Mouse (Mus musculus): ENCODE measurements around the gene Irf1.

The Irf1 gene

GRCm38 (mm10) chr11:53772536-53772935, 2.7 kb downstream of the Irf1 start:
- H3K9me3 ChIP-seq (ENCODE audit: low read length): no peaks in the 10 kb centered on the region
- 0 out of 2 replicates have a peak, but pooled peaks cover 2% of the 10 kb centered on the region for H3K27me3 ChIP-seq (ENCODE audit: insufficient read depth, low read length)
- peaks cover 85% of the 10 kb centered on the region for H3K4me1 ChIP-seq (replicated peaks; ENCODE audit: low read depth, low read length)
- peaks cover 66% of the 10 kb centered on the region for H3K36me3 ChIP-seq (ENCODE audit: insufficient read depth, low read length)
- no peak for TF ChIP-seq NANOG (IDR thresholded peaks at IDR 0.05; ENCODE audit: borderline replicate concordance, low read length)
- TF ChIP-seq CTCF (conservative IDR thresholded peaks at IDR 0.05; ENCODE audit: low read length): no peak
- no peak for TF ChIP-seq POU5F1 (IDR thresholded peaks at IDR 0.05; ENCODE audit: borderline replicate concordance, low read length)
- H3K4me3 ChIP-seq (replicated peaks; ENCODE audit: low read length): no peak overlapping the region

GRCm38 (mm10) chr11:53773087-53773486, 3.3 kb downstream of the Irf1 start, which contains the start of gene Gm17334:
Gm17334 (minus strand) TSS chr11:53773187.
- Histone ChIP-seq H3K4me3 (replicated peaks; ENCODE audit: low read length) (no peak within 1 kb of the TSS), H3K27me3 (ENCODE audit: insufficient read depth, low read length) (0 out of 2 replicates have a peak, but pooled peaks cover 2% of the 10 kb centered on the region), H3K9me3 (ENCODE audit: low read length) (no peaks in the 10 kb centered on the region), H3K36me3 (ENCODE audit: insufficient read depth, low read length) (peaks cover 71% of the 10 kb centered on the region), H3K4me1 (replicated peaks; ENCODE audit: low read depth, low read length) (peaks cover 89% of the 10 kb centered on the region)
- TF ChIP-seq POU5F1 (IDR thresholded peaks at IDR 0.05; ENCODE audit: borderline replicate concordance, low read length) (no peak), CTCF (conservative IDR thresholded peaks at IDR 0.05; ENCODE audit: low read length) (no peak), NANOG (IDR thresholded peaks at IDR 0.05; ENCODE audit: borderline replicate concordance, low read length) (no peak)

GRCm38 (mm10) chr11:53773641-53774360, 4.0 kb downstream of the Irf1 start:
- no peaks in the 10 kb centered on the region for H3K9me3 ChIP-seq (ENCODE audit: low read length)
- peaks cover 89% of the 10 kb centered on the region for H3K4me1 ChIP-seq (replicated peaks; ENCODE audit: low read depth, low read length)
- TF ChIP-seq CTCF (conservative IDR thresholded peaks at IDR 0.05; ENCODE audit: low read length) (no peak), POU5F1 (IDR thresholded peaks at IDR 0.05; ENCODE audit: borderline replicate concordance, low read length) (no peak), NANOG (IDR thresholded peaks at IDR 0.05; ENCODE audit: borderline replicate concordance, low read length) (no peak)
- H3K36me3 ChIP-seq (ENCODE audit: insufficient read depth, low read length): peaks cover 78% of the 10 kb centered on the region
- H3K27me3 ChIP-seq (ENCODE audit: insufficient read depth, low read length): 0 out of 2 replicates have a peak, but pooled peaks cover 2% of the 10 kb centered on the region
- H3K4me3 ChIP-seq (replicated peaks; ENCODE audit: low read length): no peak overlapping the region

- H3K36me3 ChIP-seq (ENCODE audit: insufficient read depth, low read length): peaks cover 88% of the 10 kb centered on the region
- TF ChIP-seq POU5F1 (IDR thresholded peaks at IDR 0.05; ENCODE audit: borderline replicate concordance, low read length) (no peak), NANOG (IDR thresholded peaks at IDR 0.05; ENCODE audit: borderline replicate concordance, low read length) (no peak), CTCF (conservative IDR thresholded peaks at IDR 0.05; ENCODE audit: low read length) (no peak)
- H3K27me3 ChIP-seq (ENCODE audit: insufficient read depth, low read length): no peaks in the 10 kb centered on the region
- H3K9me3 ChIP-seq (ENCODE audit: low read length): no peaks in the 10 kb centered on the region
- H3K4me3 ChIP-seq (replicated peaks; ENCODE audit: low read length): no peak overlapping the region
- peaks cover 90% of the 10 kb centered on the region for H3K4me1 ChIP-seq (replicated peaks; ENCODE audit: low read depth, low read length)
These were observed 4.9 kb downstream of the Irf1 start for GRCm38 (mm10) chr11:53774659-53775255.

- H3K4me1 ChIP-seq (replicated peaks; ENCODE audit: low read depth, low read length): peaks cover 96% of the 10 kb centered on the region
- H3K9me3 ChIP-seq (ENCODE audit: low read length): no peaks in the 10 kb centered on the region
- TF ChIP-seq NANOG (IDR thresholded peaks at IDR 0.05; ENCODE audit: borderline replicate concordance, low read length): no peak
- H3K4me3 ChIP-seq (replicated peaks; ENCODE audit: low read length): no peak overlapping the region
- H3K27me3 ChIP-seq (ENCODE audit: insufficient read depth, low read length): no peaks in the 10 kb centered on the region
- peaks cover 77% of the 10 kb centered on the region for H3K36me3 ChIP-seq (ENCODE audit: insufficient read depth, low read length)
These were observed 7.9 kb downstream of the Irf1 start for GRCm38 (mm10) chr11:53777736-53778135.

GRCm38 (mm10) chr11:53778455-53778854, 8.6 kb downstream of the Irf1 start:
- Histone ChIP-seq H3K36me3 (ENCODE audit: insufficient read depth, low read length) (peaks cover 70% of the 10 kb centered on the region), H3K9me3 (ENCODE audit: low read length) (no peaks in the 10 kb centered on the region), H3K27me3 (ENCODE audit: insufficient read depth, low read length) (no peaks in the 10 kb centered on the region), H3K4me1 (replicated peaks; ENCODE audit: low read depth, low read length) (peaks cover 96% of the 10 kb centered on the region), H3K4me3 (replicated peaks; ENCODE audit: low read length) (no peak overlapping the region)
- TF ChIP-seq CTCF (conservative IDR thresholded peaks at IDR 0.05; ENCODE audit: low read length) (no peak), NANOG (IDR thresholded peaks at IDR 0.05; ENCODE audit: borderline replicate concordance, low read length) (no peak), POU5F1 (IDR thresholded peaks at IDR 0.05; ENCODE audit: borderline replicate concordance, low read length) (no peak)

- Histone ChIP-seq H3K36me3 (ENCODE audit: insufficient read depth, low read length) (peaks cover 56% of the 10 kb centered on the region), H3K4me1 (replicated peaks; ENCODE audit: low read depth, low read length) (peaks cover 96% of the 10 kb centered on the region), H3K4me3 (replicated peaks; ENCODE audit: low read length) (no peak overlapping the region), H3K27me3 (ENCODE audit: insufficient read depth, low read length) (no peaks in the 10 kb centered on the region), H3K9me3 (ENCODE audit: low read length) (no peaks in the 10 kb centered on the region)
- TF ChIP-seq NANOG (IDR thresholded peaks at IDR 0.05; ENCODE audit: borderline replicate concordance, low read length) (no peak), POU5F1 (IDR thresholded peaks at IDR 0.05; ENCODE audit: borderline replicate concordance, low read length) (no peak), CTCF (conservative IDR thresholded peaks at IDR 0.05; ENCODE audit: low read length) (no peak)
These were observed 10.0 kb downstream of the Irf1 start for GRCm38 (mm10) chr11:53779808-53780207.

GRCm38 (mm10) chr11:53780262-53780661, 10.4 kb downstream of the Irf1 start:
- Histone ChIP-seq H3K9me3 (ENCODE audit: low read length) (no peaks in the 10 kb centered on the region), H3K4me1 (replicated peaks; ENCODE audit: low read depth, low read length) (peaks cover 96% of the 10 kb centered on the region), H3K4me3 (replicated peaks; ENCODE audit: low read length) (no peak overlapping the region), H3K27me3 (ENCODE audit: insufficient read depth, low read length) (no peaks in the 10 kb centered on the region), H3K36me3 (ENCODE audit: insufficient read depth, low read length) (peaks cover 52% of the 10 kb centered on the region)
- TF ChIP-seq POU5F1 (IDR thresholded peaks at IDR 0.05; ENCODE audit: borderline replicate concordance, low read length): no peak
- no peak for TF ChIP-seq CTCF (conservative IDR thresholded peaks at IDR 0.05; ENCODE audit: low read length)
- TF ChIP-seq NANOG (IDR thresholded peaks at IDR 0.05; ENCODE audit: borderline replicate concordance, low read length): no peak

Measured in E14TG2a.4 (cell line).